18 mouse cellular contexts compared by ENCODE assay signal in the genomic region with DNA sequence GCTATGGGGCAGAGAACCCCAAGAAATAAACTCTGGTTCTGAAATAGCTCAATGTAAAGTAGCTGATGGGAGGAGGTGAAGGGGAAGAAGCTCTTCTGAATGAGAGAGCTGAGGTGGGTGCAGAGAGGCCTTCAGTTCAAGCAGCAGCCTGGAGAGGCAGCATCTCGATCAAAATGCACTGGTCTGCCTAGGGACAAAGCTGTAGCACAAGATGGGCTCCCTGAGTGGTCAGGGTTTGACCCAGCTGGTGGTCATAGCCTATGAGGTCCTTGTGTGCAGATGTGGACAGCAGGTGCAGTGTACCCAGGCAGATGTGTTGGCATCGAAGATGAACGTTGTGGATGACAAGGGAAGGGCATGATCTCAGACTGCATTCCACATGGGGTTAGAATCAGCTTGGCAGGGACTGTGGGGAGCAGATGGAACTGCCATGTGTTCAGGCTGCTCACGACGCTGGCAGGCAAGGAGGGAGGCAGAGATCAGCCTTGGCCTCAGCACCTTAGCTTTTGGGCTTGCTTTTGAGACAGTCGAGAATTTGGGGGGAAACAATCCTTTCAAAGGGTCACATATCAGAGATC.
DNase-seq lines count a peak whose midpoint lies in the region; ATAC-seq and TF ChIP-seq lines count a peak whose summit lies in the region.
"Had no signal": no experiment of that assay in that cellular context is flagged by ENCODE, and none has a peak within 500 bp of the region (broad histone marks: within the 10 kb centered on the region; RNA-seq: fewer than 3 reads in every experiment).

No protein-coding gene starts in this region.

- 57% methylated on average over 6 of the region's 6 CpGs for WGBS in forebrain, embryonic 16.5 days

- H3K9me3 ChIP-seq in forebrain, embryonic 16.5 days (ENCODE audit: control insufficient read depth, low read length), result no peaks in the 10 kb centered on the region
- H3K9me3 ChIP-seq: heart, embryonic 12.5 days; hindbrain, embryonic 15.5 days; midbrain, embryonic 10.5 days had no signal

- no peak for TF ChIP-seq POLR2A in brain, embryonic 14.5 days (IDR thresholded peaks at IDR 0.05; ENCODE audit: borderline replicate concordance, extremely low read depth, insufficient read depth, insufficient read length, poor library complexity, severe bottlenecking)

- peak overlapping the region; percentile 72 for H3K27ac ChIP-seq in forebrain, embryonic 16.5 days (ENCODE audit: low read length)
- H3K27ac ChIP-seq: hindbrain, embryonic 15.5 days; kidney, postnatal 0 days; midbrain, embryonic 10.5 days had no signal

- no peak overlapping the region for H3K9ac ChIP-seq in forebrain, embryonic 16.5 days (replicated peaks; ENCODE audit: low read depth, low read length)
- H3K9ac ChIP-seq: heart, embryonic 12.5 days; hindbrain, embryonic 15.5 days; liver, postnatal 0 days had no signal

- DNase-seq in layer of hippocampus, adult 11-12 months (ENCODE audit: low spot score), result peak; percentile 38
- DNase-seq in layer of hippocampus, postnatal 10 days (ENCODE audit: low spot score in 2 of 2), result no peak
- DNase-seq in brain, embryonic 14.5 days (ENCODE audit: low read depth), result peak; percentile 66
- peak; percentile 83 for DNase-seq in cerebellum, adult 8-10 months
- DNase-seq in MN1 (ENCODE audit: low spot score), result no peak
- DNase-seq: adrenal gland, postnatal 25 days; B cell, adult 2 months; liver; liver, postnatal 0 days; lung, postnatal 14 days; thymus, adult 2 months had no signal

- no peak overlapping the region for H3K4me2 ChIP-seq in forebrain, embryonic 16.5 days (ENCODE audit: low read length)
- H3K4me2 ChIP-seq: heart, embryonic 12.5 days; hindbrain, embryonic 15.5 days had no signal

- no peak for TF ChIP-seq CTCF in brain, embryonic 14.5 days (IDR thresholded peaks at IDR 0.05; ENCODE audit: borderline replicate concordance, extremely low read depth, insufficient read depth, insufficient read length)

- no peaks in the 10 kb centered on the region for H3K36me3 ChIP-seq in forebrain, embryonic 16.5 days (ENCODE audit: control insufficient read depth, insufficient read depth)

- no peaks in the 10 kb centered on the region for H3K27me3 ChIP-seq in forebrain, embryonic 16.5 days (replicated peaks; ENCODE audit: control insufficient read depth, insufficient read depth, low read length)
- H3K27me3 ChIP-seq: heart, embryonic 12.5 days; hindbrain, embryonic 15.5 days had no signal

- ATAC-seq in forebrain, embryonic 16.5 days, result peak; percentile 67; the same call in 1 of the 2 replicates
- ATAC-seq in granulocyte monocyte progenitor cell, adult 5-6 weeks (replicated peaks; ENCODE audit: poor library complexity, severe bottlenecking), result no peak
- ATAC-seq: intestine, postnatal 0 days; liver, postnatal 0 days had no signal

- H3K4me3 ChIP-seq in forebrain, embryonic 16.5 days (replicated peaks; ENCODE audit: low read length), result no peak overlapping the region
- H3K4me3 ChIP-seq: heart, embryonic 12.5 days; hindbrain, embryonic 15.5 days; midbrain, embryonic 10.5 days had no signal

- H3K4me1 ChIP-seq in forebrain, embryonic 16.5 days (replicated peaks; ENCODE audit: control insufficient read depth, insufficient read depth, low read length), result peaks cover 4% of the 10 kb centered on the region; the same call in 1 of the 2 replicates
- H3K4me1 ChIP-seq: heart, embryonic 12.5 days; hindbrain, embryonic 15.5 days; midbrain, embryonic 10.5 days had no signal

Comparison
In these comparisons a context has a peak if more than half of its experiments do, and no peak if none do; other contexts are left out.
1. DNase-seq: peak in layer of hippocampus, adult 11-12 months (single experiment), brain, embryonic 14.5 days (single experiment) and cerebellum, adult 8-10 months (single experiment); none in layer of hippocampus, postnatal 10 days (0 of 2) and MN1 (single experiment).